Mouse (Mus musculus) hindbrain, embryonic 16.5 days (tissue): ENCODE measurements at regions not wholly inside any gene's neighbourhood (a gene's known extent, or its start where the extent isn't known, plus 50 kb on each side); places are given as distances from the start of the nearest gene placed in this dataset.
"Not testable (repeated sequence)": the region's sequence is repeated elsewhere in the genome, so short reads cannot be mapped to it uniquely, and the experiment has no call there.

Experiments used
- ATAC-seq: fragments of 200-750 bp; cut with Nextera tagmentation; 2 replicates; pipeline ENCODE4 v1.8.0; 2017; ENCODE audit warnings: moderate TSS enrichment, moderate library complexity
- H3K27ac ChIP-seq: fragments of 300-500 bp; sonication (generic); 2 replicates; pipeline ENCODE4 v1.5.1; 2014; ENCODE audit warnings: low read depth, mild to moderate bottlenecking, control low read depth, low read length, moderate library complexity
- H3K27me3 ChIP-seq: fragments of 300-500 bp; sonication (generic); replicated peaks from 2 replicates; pipeline ENCODE4 v1.6.1; 2014; ENCODE audit warnings: low read length; ENCODE audit not compliant: control insufficient read depth, insufficient read depth
- H3K36me3 ChIP-seq: fragments of 300-500 bp; sonication (generic); 2 replicates; pipeline ENCODE4 v1.6.1; 2014; ENCODE audit warnings: mild to moderate bottlenecking, low read length, moderate library complexity, mixed read lengths; ENCODE audit not compliant: control insufficient read depth, insufficient read depth
- H3K4me1 ChIP-seq: fragments of 300-500 bp; sonication (generic); 2 replicates; pipeline ENCODE4 v1.6.1; 2014; ENCODE audit warnings: low read depth, low read length; ENCODE audit not compliant: control insufficient read depth, insufficient read depth
- H3K4me2 ChIP-seq: fragments of 300-500 bp; sonication (generic); 2 replicates; pipeline ENCODE4 v1.6.1; 2014; ENCODE audit warnings: mild to moderate bottlenecking, low read length, control low read depth, moderate library complexity
- H3K4me3 ChIP-seq: fragments of 300-500 bp; sonication (generic); 2 replicates; pipeline ENCODE4 v1.5.1; 2014; ENCODE audit warnings: mild to moderate bottlenecking, low read length, control low read depth, moderate library complexity
- H3K9ac ChIP-seq: fragments of 300-500 bp; sonication (generic); 2 replicates; pipeline ENCODE4 v1.6.1; 2014; ENCODE audit warnings: low read depth, mild to moderate bottlenecking, control low read depth, low read length, moderate library complexity
- H3K9me3 ChIP-seq: fragments of 300-500 bp; sonication (generic); 2 replicates; pipeline ENCODE4 v1.6.1; 2014; ENCODE audit warnings: mild to moderate bottlenecking, low read length, moderate library complexity; ENCODE audit not compliant: control insufficient read depth
- WGBS: fragments of 180-500 bp; shearing (Covaris S2); extraction: QIAGEN DNeasy Blood & Tissue Kit; methylation state at CpG from one replicate; pipeline ENCODE4 v1.1.7; 2014; 5-methylcytosine and 5-hydroxymethylcytosine counted together

GRCm38 (mm10) chr8:20436956-20437355 lies 73.9 kb upstream of the Gm15319 start:
- H3K9me3 ChIP-seq, H3K4me1 ChIP-seq, H3K4me3 ChIP-seq, H3K9ac ChIP-seq, H3K27ac ChIP-seq, ATAC-seq, H3K36me3 ChIP-seq, H3K4me2 ChIP-seq, H3K27me3 ChIP-seq: not testable (repeated sequence)
- 62% methylated on average over 4 of the region's 4 CpGs for WGBS

DNA sequence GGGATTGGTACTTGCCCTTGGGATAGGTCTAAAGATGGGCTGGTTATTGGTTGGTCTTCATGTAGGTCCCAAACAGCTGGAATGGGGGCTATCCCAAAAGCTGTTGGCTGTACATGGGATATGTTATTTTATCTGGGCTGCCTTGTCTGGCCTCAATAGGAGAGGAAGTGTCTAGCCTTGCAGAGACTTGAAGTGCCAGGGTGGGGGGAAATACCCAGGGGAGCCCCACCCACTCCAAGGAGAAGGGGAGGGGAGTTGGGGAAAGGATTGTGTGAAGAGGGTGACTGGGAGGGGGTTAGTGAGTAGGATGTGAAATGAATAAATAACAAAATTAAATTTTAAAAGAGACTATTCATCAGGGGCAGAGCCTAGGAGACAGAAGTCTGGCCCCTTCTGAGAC lies 70.2 kb upstream of the Gm15319 start:
- not testable (repeated sequence) for H3K4me1 ChIP-seq, H3K9ac ChIP-seq

DNA sequence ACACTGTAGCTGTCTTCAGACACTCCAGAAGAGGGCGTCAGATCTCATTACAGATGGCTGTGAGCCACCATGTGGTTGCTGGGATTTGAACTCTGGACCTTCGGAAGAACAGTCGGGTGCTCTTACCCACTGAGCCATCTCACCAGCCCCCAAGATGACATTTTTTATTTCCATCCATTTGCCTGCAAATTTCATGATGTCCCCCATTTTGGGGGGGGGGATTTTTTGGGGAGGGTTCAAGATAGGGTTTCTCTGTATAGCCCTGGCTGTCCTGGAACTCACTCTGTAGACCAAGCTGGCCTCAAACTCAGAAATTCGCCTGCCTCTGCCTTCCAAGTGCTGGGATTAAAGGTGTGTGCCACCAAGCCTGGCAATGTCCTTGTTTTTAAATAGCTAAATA lies 66.5 kb upstream of the Gm15319 start:
- not testable (repeated sequence) for H3K4me3 ChIP-seq, H3K4me2 ChIP-seq, H3K9ac ChIP-seq, H3K36me3 ChIP-seq, H3K9me3 ChIP-seq, ATAC-seq, H3K4me1 ChIP-seq, H3K27me3 ChIP-seq, H3K27ac ChIP-seq
- WGBS: 94% methylated on average over 2 of the region's 4 CpGs

More for the DNA sequence above, 70.2 kb upstream of the Gm15319 start:
- H3K27ac ChIP-seq, H3K9me3 ChIP-seq, H3K36me3 ChIP-seq, H3K27me3 ChIP-seq, H3K4me2 ChIP-seq, ATAC-seq, H3K4me3 ChIP-seq: not testable (repeated sequence)

GRCm38 (mm10) chr8:20424903-20425222 lies 61.9 kb upstream of the Gm15319 start:
- 36% methylated on average over 3 of the region's 3 CpGs for WGBS
- not testable (repeated sequence) for H3K36me3 ChIP-seq, H3K9me3 ChIP-seq, ATAC-seq, H3K4me1 ChIP-seq, H3K9ac ChIP-seq, H3K27me3 ChIP-seq, H3K27ac ChIP-seq
- Histone ChIP-seq H3K4me3 (peak overlapping the region; percentile 48), H3K4me2 (0 out of 2 replicates have a peak overlapping the region, but pooled peaks have one; percentile 35)

DNA sequence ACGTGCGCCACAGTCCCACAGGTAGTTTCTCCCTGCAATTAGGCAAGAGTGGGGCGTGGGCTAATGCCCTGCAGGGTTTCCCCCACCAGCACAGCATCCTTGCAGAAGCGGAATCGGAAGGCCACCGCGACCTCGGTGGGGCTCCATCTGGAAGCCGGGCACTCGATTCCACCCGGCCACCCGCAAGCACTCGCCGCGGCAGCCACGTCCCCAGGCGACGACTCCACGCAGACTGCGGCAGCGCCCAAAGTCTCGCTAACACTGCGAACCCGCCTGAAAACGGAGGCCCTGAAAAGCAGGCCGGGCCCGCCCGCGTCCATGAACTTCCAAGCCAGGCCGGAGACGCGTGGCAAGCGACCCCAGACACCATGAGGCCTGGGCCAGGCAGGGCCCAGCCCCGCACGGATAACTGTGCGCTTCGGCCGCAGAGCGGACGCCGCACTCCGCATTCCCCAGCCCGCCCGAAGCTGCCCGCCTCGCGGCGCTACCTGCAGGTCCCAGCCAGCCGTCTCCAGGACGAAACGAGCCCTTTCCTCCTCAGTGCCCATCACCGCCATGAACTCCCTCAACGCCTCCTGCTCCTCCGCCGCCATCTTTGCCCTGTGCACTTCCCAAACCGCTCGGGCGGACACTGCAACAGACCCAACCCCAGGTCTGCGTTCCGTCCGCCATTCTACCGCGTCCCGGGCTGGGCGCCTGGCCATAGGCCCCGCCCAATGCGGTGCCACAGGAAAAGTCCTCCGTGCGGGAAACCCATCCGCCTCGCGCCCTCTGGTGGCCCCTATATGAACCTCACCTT lies 61.3 kb upstream of the Gm15319 start:
- Histone ChIP-seq H3K27ac (peak overlapping the region; percentile 44; the same call in 1 of the 2 replicates), H3K9ac (peak overlapping the region; percentile 71), H3K4me2 (0 out of 2 replicates have a peak overlapping the region, but pooled peaks have one; percentile 35), H3K4me3 (peak overlapping the region; percentile 48)
- not testable (repeated sequence) for H3K36me3 ChIP-seq, H3K4me1 ChIP-seq, H3K9me3 ChIP-seq, H3K27me3 ChIP-seq
- WGBS: 6% methylated on average over 45 of the region's 72 CpGs
- peak; percentile 100 for ATAC-seq

DNA sequence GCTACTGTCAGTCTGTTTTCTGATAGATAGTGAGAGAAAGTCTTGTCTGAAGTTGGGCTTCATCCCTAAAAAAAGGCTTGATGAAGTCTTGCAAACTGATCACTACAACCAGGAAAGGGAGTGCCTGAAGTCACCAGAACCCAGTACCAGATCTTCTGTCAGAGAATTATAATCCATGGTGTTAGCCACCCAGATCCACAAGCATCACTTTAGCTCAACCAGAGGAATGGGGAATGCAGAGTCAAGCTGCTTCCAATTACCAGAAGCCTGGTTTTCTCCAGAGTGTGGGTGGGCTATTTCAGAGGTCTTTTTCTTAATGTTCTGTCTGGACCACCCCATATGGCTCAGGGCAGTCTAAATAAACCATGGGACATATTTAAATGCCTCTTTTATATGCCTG lies 57.8 kb upstream of the Gm15319 start:
- H3K9ac ChIP-seq, H3K36me3 ChIP-seq, H3K9me3 ChIP-seq, H3K4me1 ChIP-seq, H3K4me2 ChIP-seq, H3K27ac ChIP-seq, H3K4me3 ChIP-seq, ATAC-seq, H3K27me3 ChIP-seq: not testable (repeated sequence)
